Mouse (Mus musculus) C2C12 (cell line): ENCODE results near the gene Kctd7.

Experiments
- CTCF ChIP-seq: IDR thresholded peaks from one replicate; pipeline ENCODE4 v1.5.1; 2011; ENCODE audit not compliant: control insufficient read depth, insufficient read depth, insufficient read length
- MAX ChIP-seq: IDR thresholded peaks from one replicate; pipeline ENCODE4 v1.6.1; 2011; ENCODE audit warnings: mild to moderate bottlenecking, control low read depth
- USF1 ChIP-seq: IDR thresholded peaks from one replicate; pipeline ENCODE4 v1.6.1; 2011; ENCODE audit warnings: low read depth, mild to moderate bottlenecking, control low read depth, moderate library complexity

- TF ChIP-seq USF1 (no peak), CTCF (no peak), MAX (no peak)
These were observed 26.7 kb upstream of the Kctd7 start for GRCm38 (mm10) chr5:130117932-130118331.
